Mouse (Mus musculus) spleen, adult 2 months (tissue): ENCODE data around the gene Sidt1.

Source experiments
- CTCF ChIP-seq: fragments of 200-500 bp; IDR thresholded peaks from 2 replicates; pipeline ENCODE4 v1.5.1; 2011; ENCODE audit warnings: mild to moderate bottlenecking, inconsistent platforms; ENCODE audit not compliant: insufficient read depth, insufficient read length, insufficient replicate concordance; ENCODE audit errors: extremely low read depth
- POLR2A ChIP-seq: fragments of 200-500 bp; IDR thresholded peaks from 2 replicates; pipeline ENCODE4 v1.6.1; 2011; ENCODE audit warnings: low read depth, low read length, inconsistent platforms

DNA sequence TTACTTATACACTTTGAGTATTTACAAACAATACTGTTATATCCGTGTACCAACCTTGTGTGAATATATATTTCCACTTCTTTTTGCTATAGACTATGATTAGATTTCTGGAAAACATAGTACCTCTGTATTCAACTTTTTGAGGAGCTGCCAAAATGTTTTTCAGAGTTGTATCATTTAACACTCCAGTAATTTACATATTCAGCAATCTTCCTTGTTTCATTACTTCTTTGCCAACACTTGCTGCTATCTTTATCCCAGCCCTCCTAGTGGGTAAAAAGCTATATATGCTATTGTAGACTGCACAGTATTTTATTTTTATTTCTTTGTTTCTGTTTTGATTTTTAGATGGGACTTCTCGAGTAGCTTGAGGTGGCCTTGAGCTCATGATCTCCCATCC, 29.2 kb downstream of the Sidt1 start:
- TF ChIP-seq POLR2A (no peak), CTCF (no peak)
